ENCODE assay signal across 17 mouse cellular contexts in the genomic region with DNA sequence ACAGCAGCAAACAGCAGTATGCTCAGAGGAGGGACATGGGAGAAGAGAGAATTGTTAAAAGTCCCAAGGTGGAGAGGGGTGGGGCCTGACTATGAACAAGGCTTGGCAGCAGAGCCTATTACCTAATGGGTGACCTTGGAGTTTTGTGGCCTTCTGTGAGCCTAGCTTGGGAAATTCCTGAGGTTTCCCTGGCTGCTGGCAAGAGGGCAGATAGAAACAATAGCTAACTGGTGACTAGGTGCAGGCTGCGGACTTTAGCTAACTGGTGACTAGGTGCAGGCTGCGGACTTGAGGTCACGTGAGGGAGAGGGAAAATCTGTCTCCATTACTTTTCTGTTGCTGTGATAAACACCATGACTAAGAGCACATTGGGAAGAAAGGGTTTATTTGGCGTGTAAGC. TPM values are rescaled to one million over a fixed set of nuclear protein-coding genes. Genes with fewer than 3 reads are reported as not detected.
A peak's percentile ranks its signal among the peaks of the same experiment; 100 is the strongest.
DNase-seq lines count a peak whose midpoint lies in the region; ATAC-seq and TF ChIP-seq lines count a peak whose summit lies in the region.
"Had no signal": no experiment of that assay in that cellular context is flagged by ENCODE, and none has a peak within 500 bp of the region (broad histone marks: within the 10 kb centered on the region; RNA-seq: fewer than 3 reads in every experiment).

No protein-coding gene starts in this region.

- in situ Hi-C loops in Patski (cut with MboI; ENCODE audit: low pct_unique_long_range_greater_than_20kb) = loop anchor here (10.0 kb wide), 1 partner anchor 461 kb away; no protein-coding TSS in a partner anchor

- no peak for TF ChIP-seq CTCF in liver, postnatal 0 days (IDR thresholded peaks at IDR 0.05; ENCODE audit: low read depth)
- no peak for TF ChIP-seq CTCF in Patski (IDR thresholded peaks at IDR 0.05)
- no peak for TF ChIP-seq CTCF in hindbrain, postnatal 0 days (IDR thresholded peaks at IDR 0.05; ENCODE audit: low read depth)

- 78% methylated on average over 4 of the region's 4 CpGs for WGBS in liver, postnatal 0 days (ENCODE audit: insufficient replicate concordance)
- 66% methylated on average over 4 of the region's 4 CpGs for WGBS in liver, embryonic 12.5 days (ENCODE audit: insufficient replicate concordance)
- WGBS in hindbrain, postnatal 0 days = 87% methylated on average over 4 of the region's 4 CpGs

- no peak overlapping the region for H3K4me2 ChIP-seq in liver, postnatal 0 days (ENCODE audit: low read depth, low read length)
- no peak overlapping the region for H3K4me2 ChIP-seq in liver, embryonic 12.5 days
- H3K4me2 ChIP-seq in myocyte (ENCODE audit: low read depth) = no peak overlapping the region
- H3K4me2 ChIP-seq in hindbrain, postnatal 0 days (ENCODE audit: low read depth, low read length) = no peak overlapping the region
- H3K4me2 ChIP-seq: limb, embryonic 13.5 days had no signal

- DNase-seq in liver, postnatal 0 days = no peak
- peak; percentile 68 for DNase-seq in Patski (ENCODE audit: low read depth, low spot score)
- peak; percentile 74 to 77 for DNase-seq in adrenal gland, postnatal 36 days
- no peak for DNase-seq in hindbrain, postnatal 0 days (ENCODE audit: low spot score)
- DNase-seq in thymus, adult 18-20 months = no peak
- DNase-seq: cerebellum, adult 9-10 months; gastrocnemius, adult 2 months; heart, postnatal 36 days; layer of hippocampus, postnatal 36 days; right cerebral cortex, postnatal 25 days; thymus, postnatal 4 days had no signal

- H3ac ChIP-seq in myocyte (ENCODE audit: control insufficient read depth, insufficient read length) = no peak overlapping the region

- TF ChIP-seq EP300 in liver, postnatal 0 days (IDR thresholded peaks at IDR 0.05; ENCODE audit: low read depth) = no peak

- no peaks in the 10 kb centered on the region for H3K79me2 ChIP-seq in myocyte (ENCODE audit: control insufficient read depth, insufficient read depth)

- POLR2A ChIA-PET in Patski (lab: Charles Lee) = interaction anchor here (1.2 kb wide), 1 partner anchor 9 kb away, joined by 4 read pairs; no protein-coding TSS in a partner anchor

- H3K9me3 ChIP-seq in liver, postnatal 0 days (ENCODE audit: low read length) = no peaks in the 10 kb centered on the region
- no peaks in the 10 kb centered on the region for H3K9me3 ChIP-seq in liver, embryonic 12.5 days (replicated peaks)
- H3K9me3 ChIP-seq in hindbrain, postnatal 0 days (ENCODE audit: low read length) = no peaks in the 10 kb centered on the region
- H3K9me3 ChIP-seq: forebrain, embryonic 10.5 days; limb, embryonic 13.5 days had no signal

- ATAC-seq in liver, postnatal 0 days = peak; percentile 42; the same call in 1 of the 2 replicates
- no peak for ATAC-seq in liver, embryonic 12.5 days
- ATAC-seq in Patski = peak; percentile 48
- no peak for ATAC-seq in hindbrain, postnatal 0 days

- no peak overlapping the region for H3K4me3 ChIP-seq in liver, postnatal 0 days (ENCODE audit: low read depth, low read length)
- no peak overlapping the region for H3K4me3 ChIP-seq in liver, embryonic 12.5 days
- no peak overlapping the region for H3K4me3 ChIP-seq in myocyte
- H3K4me3 ChIP-seq in hindbrain, postnatal 0 days (ENCODE audit: low read length) = no peak overlapping the region
- H3K4me3 ChIP-seq: forebrain, embryonic 10.5 days; gastrocnemius, adult 2 months; limb, embryonic 13.5 days had no signal

- H3K36me3 ChIP-seq in liver, postnatal 0 days (replicated peaks; ENCODE audit: insufficient read depth, low read length) = peaks cover 8% of the 10 kb centered on the region
- H3K36me3 ChIP-seq in liver, embryonic 12.5 days = peaks cover 23% of the 10 kb centered on the region
- no peaks in the 10 kb centered on the region for H3K36me3 ChIP-seq in myocyte (ENCODE audit: control insufficient read depth, insufficient read depth)
- H3K36me3 ChIP-seq in hindbrain, postnatal 0 days (ENCODE audit: insufficient read depth, low read length) = peaks cover 39% of the 10 kb centered on the region; the same call in 1 of the 2 replicates

- no peak for TF ChIP-seq POLR2A in myocyte (IDR thresholded peaks at IDR 0.05; ENCODE audit: insufficient read length, low read depth)

- no peaks in the 10 kb centered on the region for H3K27me3 ChIP-seq in liver, postnatal 0 days (ENCODE audit: insufficient read depth, low read length)
- no peaks in the 10 kb centered on the region for H3K27me3 ChIP-seq in liver, embryonic 12.5 days (replicated peaks)
- H3K27me3 ChIP-seq in Patski = no peaks in the 10 kb centered on the region
- H3K27me3 ChIP-seq in myocyte (ENCODE audit: control insufficient read depth, insufficient read depth, insufficient read length) = no peaks in the 10 kb centered on the region
- no peaks in the 10 kb centered on the region for H3K27me3 ChIP-seq in hindbrain, postnatal 0 days (ENCODE audit: insufficient read depth, low read length)
- H3K27me3 ChIP-seq: CH12.LX; limb, embryonic 13.5 days had no signal

- H3K4me1 ChIP-seq in liver, postnatal 0 days (ENCODE audit: insufficient read depth) = peaks cover 6% of the 10 kb centered on the region; the same call in 1 of the 2 replicates
- peaks cover 21% of the 10 kb centered on the region for H3K4me1 ChIP-seq in liver, embryonic 12.5 days
- no peaks in the 10 kb centered on the region for H3K4me1 ChIP-seq in hindbrain, postnatal 0 days (ENCODE audit: insufficient read depth, low read length)

- no peak overlapping the region for H3K27ac ChIP-seq in liver, postnatal 0 days (ENCODE audit: low read depth)
- no peak overlapping the region for H3K27ac ChIP-seq in liver, embryonic 12.5 days
- H3K27ac ChIP-seq in hindbrain, postnatal 0 days = no peak overlapping the region
- H3K27ac ChIP-seq: forebrain, embryonic 10.5 days; gastrocnemius, adult 2 months; limb, embryonic 13.5 days; macrophage had no signal

- CTCF ChIA-PET in Patski (lab: Charles Lee) = interaction anchor here (0.7 to 2.0 kb wide), 3 partner anchors 9 to 397 kb away, joined by 3 to 5 read pairs (median 4); no protein-coding TSS in a partner anchor

- H3K9ac ChIP-seq in liver, postnatal 0 days (replicated peaks) = no peak overlapping the region
- H3K9ac ChIP-seq in liver, embryonic 12.5 days = no peak overlapping the region
- H3K9ac ChIP-seq in hindbrain, postnatal 0 days (replicated peaks; ENCODE audit: low read length) = no peak overlapping the region
- H3K9ac ChIP-seq: limb, embryonic 13.5 days had no signal

TF ChIP-seq in myocyte, 11 proteins besides CTCF, POLR2A, EP300 and RAD21:
- TF ChIP-seq USF1 (IDR thresholded peaks at IDR 0.05; ENCODE audit: low read depth) = peak; percentile 80
- no peak for TF ChIP-seq MYOG (IDR thresholded peaks at IDR 0.05; ENCODE audit: control insufficient read depth in 1 of 3, insufficient read depth in 1 of 3, insufficient read length in 2 of 3, low read depth in 2 of 3)
- no peak for TF ChIP-seq MYOD1 (IDR thresholded peaks at IDR 0.05; ENCODE audit: control insufficient read depth in 1 of 3, insufficient read length in 2 of 3, low read depth in 2 of 3)
TF ChIP-seq in myocyte: peak in this region for 1.

RNA-seq across cellular contexts. Expression of a gene that starts 31.9 kb away (rescaled TPM):
- polyA plus RNA-seq in liver, postnatal 0 days (2015; fragmentation: Nextera tagmentation; extraction: Ambion mirVana) = 208 and 246 TPM in 2 replicates
- 45.8 and 46.6 TPM in 2 replicates for polyA plus RNA-seq in liver, embryonic 12.5 days (2016; fragmentation: Nextera tagmentation; extraction: Ambion mirVana)
- polyA plus RNA-seq in Patski (2021) (26.7 TPM), myocyte (2012; fragmentation: generic; extraction: Trizol) (0.11 TPM)
- total RNA-seq in adrenal gland, postnatal 36 days (2021) = 10 to 100 TPM in 1 of 2 experiments, 1 to 10 TPM in 1; 4.8 to 15.3 TPM
- 102 and 108 TPM in 2 replicates for total RNA-seq in hindbrain, postnatal 0 days (2014; rRNA removed)
- 134 and 137 TPM in 2 replicates for polyA plus RNA-seq in hindbrain, postnatal 0 days (2015; fragmentation: Nextera tagmentation; extraction: Ambion mirVana)

Comparison
In these comparisons a context has a peak if more than half of its experiments do, and no peak if none do; other contexts are left out.
1. ATAC-seq: peak in liver, postnatal 0 days (single experiment) and Patski (single experiment); none in liver, embryonic 12.5 days (single experiment) and hindbrain, postnatal 0 days (single experiment).
2. DNase-seq: peak in Patski (single experiment) and adrenal gland, postnatal 36 days (2 of 2); none in liver, postnatal 0 days (single experiment), hindbrain, postnatal 0 days (single experiment) and thymus, adult 18-20 months (0 of 2).
3. RNA of a gene that starts 31.9 kb away (polyA plus RNA-seq): 208 to 246 TPM in liver, postnatal 0 days, 134 to 137 TPM in hindbrain, postnatal 0 days, 45.8 to 46.6 TPM in liver, embryonic 12.5 days and 26.7 TPM in Patski (single experiment); 0.11 TPM in myocyte (single experiment); every median in the first group is over 10 times any median in the second.